Mouse (Mus musculus) induced T-regulatory cell, adult 2 months (primary cell): Measurements from ENCODE around the gene Klk1b16.
"Not testable (repeated sequence)": the region's sequence is repeated elsewhere in the genome, so short reads cannot be mapped to it uniquely, and the experiment has no call there.

Experiments
- DNase-seq: peaks from one replicate; pipeline ENCODE4 v3.0.0-alpha.2; 2012; ENCODE audit warnings: low read depth

Klk1b16 gene

DNA sequence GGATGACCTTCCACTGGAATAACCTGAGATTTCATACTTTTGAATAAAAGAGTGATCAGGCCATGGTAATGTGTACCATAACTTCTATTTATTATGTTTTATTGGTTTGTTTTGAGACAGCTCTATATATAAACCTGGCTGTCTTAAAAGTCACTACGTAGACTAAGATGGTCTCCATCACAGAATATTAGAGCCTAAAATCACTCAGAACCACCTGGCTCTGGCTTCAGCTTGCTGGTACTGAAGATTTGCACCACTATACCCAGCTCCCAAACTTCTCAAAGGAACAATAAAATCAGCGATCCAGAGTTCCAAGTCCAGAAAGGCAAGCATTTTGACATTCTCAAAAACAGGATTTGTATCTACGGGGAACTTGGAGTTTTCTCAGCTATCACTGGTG is at the start of gene Klk1b16:
Gene Klk1b16 (plus strand): TSS at position 301 of the 400 bp plus-strand sequence.
- DNase-seq = no peak

DNA sequence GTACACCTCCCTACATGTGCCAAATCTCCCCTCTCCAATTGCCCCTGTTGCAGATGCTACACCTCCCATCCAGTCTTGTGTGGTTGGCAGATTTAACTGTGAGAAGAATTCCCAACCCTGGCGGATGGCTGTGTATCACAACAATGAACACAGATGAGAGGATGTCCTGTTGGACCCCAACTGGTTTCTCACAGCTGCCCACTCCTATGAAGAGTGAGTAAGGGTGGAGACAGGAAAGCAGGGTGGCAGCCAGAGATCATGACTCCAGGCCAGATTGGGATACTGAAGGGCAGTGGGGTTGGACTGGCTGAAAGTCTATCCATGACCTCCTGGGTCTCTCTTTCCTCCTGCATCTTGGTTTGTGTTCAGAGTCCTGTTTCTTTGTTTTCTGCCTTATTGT is 40.5 kb upstream of the Klk1b16 start:
- no peak for DNase-seq

DNA sequence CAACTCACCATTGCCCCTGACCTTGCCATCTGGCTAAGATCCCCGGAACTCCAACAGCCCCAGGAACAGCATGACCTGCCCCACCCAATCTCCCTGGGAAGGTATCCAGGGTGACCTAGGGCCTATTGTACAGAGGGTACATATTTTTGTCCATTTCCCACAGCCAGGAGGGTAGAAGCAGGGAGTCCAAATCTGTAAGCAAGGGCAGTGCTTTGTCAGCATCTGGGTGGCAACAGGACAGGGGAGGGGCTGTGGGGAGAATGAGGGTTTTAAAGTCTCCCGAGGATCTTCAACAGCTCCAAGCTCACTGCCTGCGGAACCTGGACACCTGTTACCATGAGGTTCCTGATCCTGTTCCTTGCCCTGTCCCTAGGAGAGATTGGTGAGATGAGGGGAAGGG is 34.5 kb upstream of the Klk1b16 start, which contains the start of gene Klk1b21:
Gene Klk1b21 (plus strand): TSS at position 301 of the 400 bp plus-strand sequence.
- DNase-seq = not testable (repeated sequence)

DNA sequence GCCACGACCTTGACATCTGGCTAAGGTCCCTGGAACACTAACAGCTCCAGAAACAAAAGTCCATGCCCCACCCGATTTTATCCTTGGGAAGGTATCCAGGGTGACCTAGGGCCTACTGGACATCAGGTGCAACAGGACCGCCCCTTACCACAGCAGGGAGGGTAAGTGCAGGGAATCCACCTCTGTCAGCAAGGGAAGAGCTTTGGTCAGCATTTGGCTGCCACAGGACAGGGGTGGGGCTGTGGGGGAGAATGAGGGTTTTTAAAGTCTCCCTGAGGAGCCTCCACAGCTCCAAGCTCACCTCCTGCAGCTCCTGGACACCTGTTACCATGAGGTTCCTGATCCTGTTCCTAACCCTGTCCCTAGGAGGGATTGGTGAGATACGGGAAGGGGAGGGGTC is 24.2 kb upstream of the Klk1b16 start, which contains the start of gene Klk1b22:
Gene Klk1b22 (plus strand): TSS at position 301 of the 400 bp plus-strand sequence.
- DNase-seq = no peak

DNA sequence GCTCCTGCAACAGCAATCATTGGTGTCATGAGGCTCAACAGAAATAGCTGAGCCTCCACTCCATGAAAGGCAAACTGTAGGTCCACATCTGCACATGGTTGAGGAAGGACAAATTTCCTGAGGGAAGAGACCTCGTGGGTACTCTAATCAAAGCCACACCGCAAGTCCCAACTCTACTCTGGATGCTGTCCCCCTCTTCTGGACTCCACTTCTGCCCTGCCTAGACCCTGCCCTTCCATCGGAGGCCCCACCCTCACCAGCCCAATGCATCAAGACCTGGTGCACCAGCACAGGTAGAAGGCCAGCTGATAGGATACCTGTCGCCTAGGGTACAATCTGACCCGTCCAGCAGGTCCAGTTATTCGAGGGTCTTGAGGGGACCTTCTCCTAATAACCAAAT is 13.1 kb upstream of the Klk1b16 start:
- no peak for DNase-seq

DNA sequence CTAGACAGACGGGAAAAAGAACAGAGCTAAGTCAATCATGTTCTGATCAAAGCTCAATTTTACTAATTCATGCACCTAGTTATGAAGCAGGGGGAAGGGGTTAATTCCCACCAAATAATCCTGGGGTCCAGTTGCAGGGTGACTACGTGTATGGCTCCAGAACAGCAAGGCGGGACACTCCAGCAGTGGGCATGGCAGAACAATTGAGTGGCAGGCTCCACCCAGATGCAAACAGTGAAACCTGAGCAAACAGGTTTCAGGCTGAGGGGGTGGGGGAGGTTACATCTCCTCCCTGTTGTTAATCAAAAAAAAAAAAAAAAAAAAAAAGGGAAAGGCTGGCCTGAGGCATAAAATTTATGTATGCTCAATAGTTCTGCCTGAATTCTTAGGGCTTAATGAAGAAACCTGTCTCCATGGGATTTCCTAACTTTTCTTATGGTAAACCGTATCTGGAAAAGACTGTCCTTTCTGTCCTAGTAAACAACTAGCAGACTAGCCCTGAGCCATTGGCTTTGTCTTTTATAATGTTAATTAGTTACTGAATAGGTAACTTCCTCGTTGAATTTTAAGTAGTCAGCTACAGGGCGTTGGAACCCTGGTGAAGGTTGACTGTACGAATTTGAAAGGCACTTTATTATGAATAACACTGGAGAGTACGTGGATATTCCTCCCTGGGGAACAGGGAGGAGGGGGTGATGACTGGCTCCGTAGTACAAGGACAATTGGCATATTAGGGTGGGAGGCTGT is 42.9 kb downstream of the Klk1b16 start:
- DNase-seq = no peak

DNA sequence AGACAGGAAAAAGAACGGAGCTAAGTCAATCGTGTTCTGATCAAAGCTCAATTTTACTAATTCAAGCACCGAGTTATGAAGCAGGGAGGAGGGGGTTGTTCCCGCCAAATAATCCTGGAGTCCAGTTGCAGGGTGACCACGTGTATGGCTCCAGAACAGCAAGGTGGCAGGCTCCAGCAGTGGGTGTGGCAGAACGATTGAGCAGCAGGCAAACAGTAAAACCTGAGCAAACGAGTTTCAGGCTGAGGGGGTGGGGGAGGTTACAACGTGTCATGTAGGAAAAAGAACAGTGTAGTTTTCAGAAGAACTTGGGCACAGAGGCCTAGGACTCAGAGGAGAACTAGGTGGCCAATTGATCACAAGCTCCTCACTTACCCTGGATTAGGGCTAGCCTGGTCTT is 49.9 kb downstream of the Klk1b16 start:
- not testable (repeated sequence) for DNase-seq

DNA sequence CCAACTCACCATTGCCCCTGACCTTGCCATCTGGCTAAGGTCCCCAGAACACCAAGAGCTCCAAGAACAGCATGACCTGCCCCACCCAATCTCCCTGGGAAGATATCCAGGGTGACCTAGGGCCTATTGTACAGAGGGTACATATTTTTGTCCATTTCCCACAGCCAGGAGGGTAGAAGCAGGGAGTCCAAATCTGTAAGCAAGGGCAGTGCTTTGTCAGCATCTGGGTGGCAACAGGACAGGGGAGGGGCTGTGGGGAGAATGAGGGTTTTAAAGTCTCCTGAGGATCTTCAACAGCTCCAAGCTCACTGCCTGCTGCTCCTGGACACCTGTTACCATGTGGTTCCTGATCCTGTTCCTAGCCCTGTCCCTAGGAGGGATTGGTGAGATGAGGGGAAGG is 51.4 kb downstream of the Klk1b16 start, which contains the start of gene Klk1b24:
Gene Klk1b24 (plus strand): TSS at position 301 of the 400 bp plus-strand sequence.
- DNase-seq = not testable (repeated sequence)
